Mouse (Mus musculus) megakaryocyte, embryonic 14.5 days (primary cell): ENCODE data around the gene Sergef.

ENCODE experiments used
- FLI1 ChIP-seq: IDR thresholded peaks from 2 replicates; pipeline ENCODE4 v1.6.1; 2012; ENCODE audit warnings: low read length, inconsistent platforms, mixed read lengths
- GATA1 ChIP-seq: IDR thresholded peaks from 3 replicates; pipeline ENCODE4 v1.6.1; 2012; ENCODE audit warnings: mixed read lengths, low read length, inconsistent platforms, borderline replicate concordance

- TF ChIP-seq GATA1 (no peak), FLI1 (no peak)
Measured at GRCm38 (mm10) chr7:46536456-46537097, 103.0 kb downstream of the Sergef start.
